Mouse (Mus musculus) Muller cell, postnatal 12 days (primary cell): Measurements from ENCODE around the gene Hectd1.

ENCODE experiments used
- DNase-seq: peaks from one replicate; pipeline ENCODE4 v3.0.0-alpha.2; 2015; ENCODE audit errors: inconsistent ontology term

Hectd1 gene

DNA sequence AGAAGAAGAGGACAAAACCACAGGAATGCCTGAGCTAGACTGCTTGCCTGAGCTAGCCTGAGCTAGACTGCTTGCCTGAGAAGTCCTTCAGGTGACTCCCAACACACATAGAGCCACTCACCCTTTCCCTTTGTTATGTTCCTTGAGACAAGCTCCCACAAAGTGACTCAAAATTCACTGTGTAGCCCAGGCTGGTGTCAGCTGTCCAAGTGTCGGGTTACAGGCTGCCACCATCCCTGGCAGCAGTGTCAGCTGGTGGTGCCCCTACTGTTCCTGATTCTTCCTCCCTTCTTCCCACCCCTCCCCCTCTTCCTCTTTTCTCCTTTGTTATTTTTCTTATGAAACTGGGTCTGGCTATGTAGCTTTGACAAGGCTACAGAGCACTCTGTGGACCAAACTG, 125.5 kb downstream of the Hectd1 start:
- DNase-seq = no peak

DNA sequence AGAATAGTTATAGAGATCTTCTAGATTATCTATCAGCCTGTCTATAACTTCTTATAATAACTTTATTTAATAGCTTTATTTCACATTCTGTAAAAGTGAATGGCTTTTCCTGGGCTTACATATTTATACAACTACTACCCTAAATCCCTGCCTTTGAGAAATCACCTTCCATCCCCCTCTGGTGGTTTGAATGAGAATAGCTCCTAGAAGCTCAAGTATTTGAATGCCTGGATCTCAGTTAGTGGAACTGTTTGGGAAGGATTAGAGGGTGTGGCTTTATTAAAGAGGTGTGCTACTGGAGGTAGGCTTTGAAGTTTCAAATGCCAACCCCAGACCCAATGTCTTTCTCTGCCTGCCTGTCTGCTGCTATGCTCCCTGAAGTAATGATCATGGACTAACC, 127.6 kb downstream of the Hectd1 start:
- DNase-seq = no peak

DNA sequence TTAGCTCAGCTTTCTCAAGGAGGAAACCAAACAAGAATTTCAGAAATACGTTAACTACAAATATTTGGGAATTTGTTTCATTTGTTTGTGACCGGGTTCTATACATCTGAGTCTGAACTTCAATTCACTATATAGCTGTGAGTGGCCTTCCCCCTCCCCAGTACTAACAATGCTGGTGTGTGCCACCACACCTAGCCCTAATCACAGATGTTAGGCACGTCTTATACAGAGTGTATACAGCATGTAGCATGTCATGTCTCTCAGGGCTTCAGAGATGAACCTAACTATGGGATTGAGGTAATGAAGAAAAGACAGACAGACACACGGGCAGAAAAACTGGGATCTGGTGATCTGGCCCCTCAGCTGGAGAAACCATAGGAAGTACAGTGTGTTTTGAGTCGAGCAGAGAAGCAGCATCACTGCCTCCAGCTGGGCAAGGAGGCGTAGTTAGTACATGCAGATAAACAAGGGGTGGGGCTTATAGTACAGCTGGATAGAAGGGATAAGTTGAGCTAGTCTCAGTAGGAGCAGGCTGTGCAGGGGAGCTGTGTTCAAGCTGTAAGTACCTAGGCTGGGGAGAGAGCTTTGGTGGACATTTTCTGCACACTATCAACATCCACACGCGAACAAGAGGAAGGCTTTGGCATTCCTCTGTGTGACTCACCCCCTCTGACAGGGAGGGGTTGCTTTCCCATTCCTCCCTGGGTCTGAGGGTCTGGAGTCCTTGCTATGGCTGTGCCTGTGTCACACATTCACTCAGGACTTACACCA, 129.5 kb downstream of the Hectd1 start:
- DNase-seq = peak; percentile 78

- DNase-seq = no peak
Measured at GRCm38 (mm10) chr12:51696157-51696556, 133.2 kb downstream of the Hectd1 start.

DNA sequence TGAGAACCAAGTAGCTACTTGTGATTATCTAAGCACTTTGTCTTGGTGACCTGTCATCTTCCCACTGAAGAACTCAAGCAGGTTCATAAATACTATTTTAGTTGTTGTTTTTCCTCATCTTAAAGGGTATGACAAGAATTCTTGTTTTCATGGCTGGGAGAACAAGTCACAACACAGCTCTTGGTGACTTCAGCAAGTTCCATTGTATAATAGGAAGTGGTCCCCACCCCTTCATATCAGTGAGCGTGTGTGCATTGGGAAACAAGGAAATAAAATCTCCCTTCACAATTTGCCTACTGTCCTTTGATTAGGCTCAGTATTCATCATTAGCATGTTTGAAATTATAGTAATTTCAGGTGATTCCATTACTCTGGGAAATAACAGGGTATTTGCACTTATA, 134.4 kb downstream of the Hectd1 start:
- no peak for DNase-seq

GRCm38 (mm10) chr12:51694096-51694495, 135.2 kb downstream of the Hectd1 start:
- peak; percentile 40 for DNase-seq
